Mouse (Mus musculus) fibroblast of lung, adult 2 months (primary cell): ENCODE data around the gene Rps29.

Experiments
- DNase-seq: peaks from one replicate; pipeline ENCODE4 v3.0.0-alpha.2; 2011; ENCODE audit warnings: low read depth

Rps29 gene

GRCm38 (mm10) chr12:69129634-69130310 is 29.2 kb downstream of the Rps29 start:
- no peak for DNase-seq

GRCm38 (mm10) chr12:69127626-69128025 is 31.4 kb downstream of the Rps29 start:
- DNase-seq, result no peak

GRCm38 (mm10) chr12:69127170-69127569 is 31.8 kb downstream of the Rps29 start:
- no peak for DNase-seq

- no peak for DNase-seq
Measured at GRCm38 (mm10) chr12:69125066-69125465, 33.9 kb downstream of the Rps29 start.

GRCm38 (mm10) chr12:69122801-69123200 is 36.2 kb downstream of the Rps29 start:
- DNase-seq, result no peak

- DNase-seq, result no peak
Measured at GRCm38 (mm10) chr12:69119908-69120307, 39.1 kb downstream of the Rps29 start.
